Mouse (Mus musculus) testis, postnatal 10 days (tissue): ENCODE measurements around the gene Polh.

ENCODE experiments used
- DNase-seq: peaks from one replicate; pipeline ENCODE4 v3.0.0; 2021; ENCODE audit warnings: low spot score

Gene Polh

GRCm38 (mm10) chr17:46202421-46203071, at the start of gene Polh, which contains the start of gene Xpo5:
TSS of gene Polh (minus strand) at chr17:46202645.
TSS of gene Xpo5 (plus strand) at chr17:46202782.
- peak; percentile 95 for DNase-seq

DNA sequence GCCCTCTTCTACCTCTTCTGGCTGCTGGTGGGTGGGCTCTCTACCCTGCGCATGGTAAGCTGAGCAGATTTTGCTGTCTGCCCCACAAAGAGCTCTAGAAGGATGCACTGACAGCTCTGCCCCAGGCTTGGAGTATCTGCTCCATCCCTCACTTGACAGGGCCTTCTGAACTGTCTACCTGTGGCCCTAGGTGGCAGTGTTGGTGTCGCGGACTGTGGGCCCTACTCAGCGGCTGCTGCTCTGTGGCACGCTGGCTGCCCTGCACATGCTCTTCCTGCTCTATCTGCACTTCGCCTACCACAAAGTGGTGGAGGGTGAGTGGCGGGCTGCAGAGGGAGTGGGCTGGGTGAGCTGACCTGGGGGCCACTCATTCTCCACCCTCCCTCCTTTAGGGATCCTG, 48.7 kb upstream of the Polh start:
- no peak for DNase-seq

DNA sequence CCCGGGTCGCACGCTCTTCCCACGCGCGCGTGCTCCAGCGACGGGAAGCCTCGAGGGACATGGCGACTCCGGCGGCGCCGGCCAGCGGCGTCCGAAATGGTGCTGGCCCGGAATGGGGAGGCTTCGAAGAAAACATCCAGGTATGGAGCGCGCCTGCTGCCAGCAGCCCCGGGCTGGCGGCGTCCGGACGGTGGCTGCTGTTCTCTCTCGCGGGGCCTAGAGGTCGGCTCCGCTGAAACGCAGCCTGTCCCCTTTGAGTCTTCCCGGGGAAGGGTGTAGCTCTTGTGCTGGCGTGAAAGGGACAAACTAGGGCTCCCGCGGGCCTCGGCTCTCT, 45.7 kb upstream of the Polh start:
- no peak for DNase-seq

DNA sequence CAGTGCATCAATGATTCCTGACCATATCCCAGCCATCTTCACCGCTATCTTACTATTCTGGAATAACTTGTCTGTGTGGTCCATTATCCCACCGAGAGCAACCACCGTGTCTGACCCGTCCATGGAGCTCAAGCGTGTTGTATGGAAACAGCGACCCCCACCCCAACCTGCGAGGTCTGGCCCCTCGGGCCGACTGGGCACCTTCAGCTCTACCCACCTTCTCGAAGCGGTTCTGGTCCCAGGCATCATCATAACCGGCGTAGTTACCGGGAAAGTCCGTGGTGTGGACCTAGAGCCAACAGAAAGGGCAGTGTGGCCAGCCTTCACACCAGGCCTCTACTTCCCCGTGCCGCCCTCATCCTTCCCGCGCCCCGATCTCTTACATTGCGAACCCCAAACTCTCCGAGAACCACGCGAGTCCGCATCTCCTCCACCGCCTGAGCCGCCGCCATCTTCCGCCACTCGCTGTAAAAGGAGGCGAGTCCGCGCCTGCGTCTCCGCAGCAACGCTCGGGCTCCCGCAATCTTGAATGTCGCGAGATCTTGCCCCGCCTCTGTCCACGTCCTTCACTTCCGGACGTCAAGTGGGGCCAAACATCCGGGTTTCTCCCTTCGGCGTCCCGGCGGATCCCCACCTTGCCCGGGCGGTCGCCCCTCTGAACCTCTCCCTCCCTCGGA, 45.2 kb upstream of the Polh start, which contains the start of the genes Polr1c and Yipf3:
Gene Polr1c (minus strand): TSS at position 543 of the 677 bp plus-strand sequence.
Gene Yipf3 (plus strand): TSS at position 569 of the 677 bp plus-strand sequence.
- peak; percentile 94 for DNase-seq

GRCm38 (mm10) chr17:46244579-46244978, 42.1 kb upstream of the Polh start:
- DNase-seq, result no peak

GRCm38 (mm10) chr17:46243624-46244023, 41.2 kb upstream of the Polh start:
- DNase-seq, result no peak

- no peak for DNase-seq
Observed at GRCm38 (mm10) chr17:46242993-46243392, 40.5 kb upstream of the Polh start.

GRCm38 (mm10) chr17:46242274-46242673, 39.8 kb upstream of the Polh start:
- no peak for DNase-seq

- no peak for DNase-seq
Observed at GRCm38 (mm10) chr17:46241471-46241870, 39.0 kb upstream of the Polh start.

GRCm38 (mm10) chr17:46239516-46240114, 37.2 kb upstream of the Polh start:
- no peak for DNase-seq

DNA sequence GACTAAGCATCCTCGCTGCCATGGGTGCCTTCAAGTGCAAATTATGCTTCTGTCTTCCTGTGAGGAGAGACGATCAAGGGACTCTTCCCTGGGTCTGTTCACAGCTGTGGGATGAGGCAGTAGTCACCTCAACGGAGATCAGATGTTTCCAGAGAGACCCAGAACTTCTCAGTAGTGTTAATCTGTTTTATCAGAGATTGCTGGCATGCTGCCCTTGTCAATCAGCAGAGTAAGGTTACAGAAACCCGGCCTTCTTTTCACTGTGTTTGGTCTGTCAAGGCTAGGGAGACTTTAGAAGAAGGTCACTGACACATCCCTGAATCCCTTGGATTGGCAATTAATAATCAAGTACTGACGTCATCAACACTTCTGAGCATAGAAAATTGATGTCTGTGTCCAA, 35.0 kb upstream of the Polh start:
- DNase-seq, result no peak

- no peak for DNase-seq
Observed at GRCm38 (mm10) chr17:46237079-46237478, 34.6 kb upstream of the Polh start.

- DNase-seq, result no peak
Observed at GRCm38 (mm10) chr17:46236067-46236466, 33.6 kb upstream of the Polh start.

DNA sequence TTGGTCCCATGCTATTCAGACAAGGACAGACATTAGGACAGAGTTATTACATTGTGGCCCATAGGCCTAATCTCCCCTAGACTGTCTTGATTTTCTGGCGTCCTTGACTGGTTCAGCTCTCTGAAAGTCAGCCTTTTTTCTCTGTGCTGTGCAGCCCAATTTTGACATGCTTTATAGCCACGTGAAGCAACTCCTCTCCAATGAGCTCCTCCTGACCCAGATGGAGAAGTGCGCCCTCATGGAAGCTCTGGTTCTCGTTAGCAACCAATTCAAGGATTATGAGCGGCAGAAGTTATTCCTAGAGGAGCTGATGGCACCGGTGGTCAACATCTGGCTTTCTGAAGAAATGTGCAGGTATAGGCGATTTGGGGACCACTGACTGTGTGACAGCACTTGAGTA, 25.1 kb upstream of the Polh start:
- DNase-seq, result no peak

GRCm38 (mm10) chr17:46221601-46222000, 19.2 kb upstream of the Polh start:
- no peak for DNase-seq

DNA sequence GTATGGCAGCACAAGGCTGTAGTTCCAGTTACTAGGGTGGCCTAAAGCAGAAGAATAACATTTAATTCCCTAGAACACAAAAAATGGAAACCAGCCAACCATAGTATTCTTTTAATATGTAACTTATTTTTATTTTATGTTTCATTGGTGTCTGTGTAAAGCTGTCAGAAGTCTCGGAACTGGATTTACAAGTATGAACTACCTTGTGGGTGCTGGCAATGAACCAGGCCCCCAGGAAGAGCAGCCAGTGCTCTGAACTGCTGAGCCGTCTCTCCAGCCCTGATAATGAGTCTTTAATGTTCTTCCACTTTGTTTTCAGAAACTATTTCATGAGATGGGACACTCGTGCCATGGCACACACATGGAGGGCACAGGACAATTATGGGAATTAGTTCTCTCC, 8.1 kb upstream of the Polh start:
- no peak for DNase-seq

DNA sequence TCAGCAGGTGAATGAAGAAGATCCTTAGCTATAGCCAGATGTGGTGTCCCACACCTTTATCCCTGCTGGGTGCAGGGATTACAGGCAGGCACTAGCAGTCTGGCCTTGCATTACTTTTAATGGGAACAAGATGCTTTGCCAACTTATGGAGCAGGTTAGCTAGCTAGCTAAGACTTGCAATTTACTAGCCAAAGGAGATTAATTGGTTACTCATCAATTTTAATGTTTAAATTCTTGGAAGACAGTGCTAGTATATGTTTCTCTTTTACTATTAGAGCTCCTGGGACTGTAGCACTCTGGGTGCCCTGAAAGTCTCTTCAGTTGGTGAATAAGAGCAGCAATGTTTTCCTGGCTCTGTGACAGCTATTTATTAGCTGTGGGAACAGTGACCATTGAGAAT, 4.2 kb upstream of the Polh start:
- no peak for DNase-seq

DNA sequence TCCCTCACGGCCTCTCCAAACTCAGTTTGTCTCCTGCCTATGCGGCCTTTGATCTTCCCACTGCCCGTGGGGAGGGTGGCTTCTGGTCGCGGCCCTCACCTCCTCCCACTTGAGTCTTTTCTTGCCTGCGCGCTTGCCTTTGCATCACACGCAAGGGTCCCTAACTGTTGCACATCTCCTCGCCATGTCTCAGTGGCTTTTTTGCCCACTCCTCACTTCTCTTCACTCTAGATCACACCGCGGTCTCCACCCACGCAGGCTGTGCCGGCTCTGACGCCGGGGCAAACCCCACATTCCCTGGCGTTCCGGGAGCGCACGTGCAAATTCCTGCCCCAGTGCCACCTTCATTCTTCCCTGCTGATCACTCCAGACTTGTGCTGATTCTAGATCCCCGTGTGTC, 633 bp upstream of the Polh start:
- no peak for DNase-seq

DNA sequence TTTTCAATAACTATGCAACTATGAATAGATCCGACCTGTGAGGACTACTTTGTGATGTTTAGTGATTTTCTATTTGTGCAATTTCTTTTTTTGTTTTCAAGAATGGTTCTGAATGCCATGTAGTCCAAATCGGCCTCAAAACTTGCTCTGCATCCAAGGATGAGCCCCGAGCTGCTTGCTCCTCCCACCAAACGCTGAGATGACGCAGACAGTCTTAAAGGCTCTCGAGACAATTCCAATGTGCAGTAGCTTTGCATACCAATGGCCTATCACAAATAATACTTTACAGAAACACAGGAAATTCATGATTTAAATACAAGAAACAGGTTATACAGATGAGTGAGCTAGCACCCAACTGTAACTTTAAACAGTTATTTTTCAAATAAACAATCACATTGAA, 1.3 kb downstream of the Polh start:
- DNase-seq, result no peak

GRCm38 (mm10) chr17:46188829-46189228, 13.6 kb downstream of the Polh start:
- no peak for DNase-seq

GRCm38 (mm10) chr17:46182273-46182672, 20.2 kb downstream of the Polh start:
- no peak for DNase-seq

DNA sequence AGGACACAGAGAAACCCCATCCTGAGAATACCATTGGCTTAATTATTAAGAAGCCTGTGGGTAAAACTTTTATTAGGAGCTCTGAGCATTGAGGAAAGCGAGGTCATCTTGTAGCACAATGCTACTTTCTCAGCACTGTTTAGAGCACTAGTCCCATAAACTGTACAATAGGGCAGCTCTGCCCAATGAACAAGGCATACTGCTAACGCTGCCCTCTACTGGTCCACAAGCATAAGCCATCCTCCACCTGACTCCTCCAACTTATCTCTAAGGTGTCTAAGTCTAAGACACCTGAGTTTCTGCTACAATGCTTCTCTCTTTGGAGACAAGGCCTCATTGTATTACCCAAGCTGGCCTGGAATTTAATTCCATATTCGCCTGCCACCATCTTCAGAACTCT, 31.9 kb downstream of the Polh start:
- DNase-seq, result no peak

- DNase-seq, result no peak
Observed at GRCm38 (mm10) chr17:46168768-46169167, 33.7 kb downstream of the Polh start.
